Mouse (Mus musculus) forebrain, embryonic 10.5 days (tissue): ENCODE results near the gene Stk11ip. TPM values are rescaled to one million over a fixed set of nuclear protein-coding genes. Genes with fewer than 3 reads are reported as not detected.

Experiments
- DNase-seq: peaks from one replicate; pipeline ENCODE4 v3.0.0-alpha.2; 2017; ENCODE audit warnings: low spot score; ENCODE audit errors: extremely low spot score
- H3K27ac ChIP-seq: fragments of 300-500 bp; sonication (generic); 2 replicates; pipeline ENCODE4 v1.5.1; 2016; ENCODE audit warnings: mild to moderate bottlenecking
- H3K27me3 ChIP-seq: fragments of 300-500 bp; sonication (generic); 2 replicates; pipeline ENCODE4 v1.6.1; 2016; ENCODE audit warnings: mild to moderate bottlenecking; ENCODE audit not compliant: poor library complexity, severe bottlenecking
- H3K36me3 ChIP-seq: fragments of 300-500 bp; sonication (generic); replicated peaks from 2 replicates; pipeline ENCODE4 v1.6.1; 2016; ENCODE audit warnings: mild to moderate bottlenecking, moderate library complexity
- H3K4me1 ChIP-seq: fragments of 300-500 bp; sonication (generic); 2 replicates; pipeline ENCODE4 v1.6.1; 2016
- H3K4me3 ChIP-seq: fragments of 300-500 bp; sonication (generic); 2 replicates; pipeline ENCODE4 v1.5.1; 2016; ENCODE audit warnings: mild to moderate bottlenecking, moderate library complexity
- H3K9me3 ChIP-seq: fragments of 300-500 bp; sonication (generic); 2 replicates; pipeline ENCODE4 v1.6.1; 2016; ENCODE audit warnings: mild to moderate bottlenecking, moderate library complexity
- WGBS: fragments of 180-500 bp; shearing (Covaris S2); methylation state at CpG from one replicate; pipeline ENCODE4 v1.1.7; 2016; 5-methylcytosine and 5-hydroxymethylcytosine counted together
- polyA plus RNA-seq: library from polyadenylated mRNA; unstranded; fragments of >200 nt; fragmentation: Nextera tagmentation; extraction: Ambion mirVana; gene quantifications from 2 replicates; pipeline ENCODE4 v1.2.1, GENCODE M21; 2016

Stk11ip gene
- polyA plus RNA-seq, 1 experiment from 2014 or later = 33.2 TPM

GRCm38 (mm10) chr1:75490785-75491551 lies 30.4 kb upstream of the Stk11ip start:
- DNase-seq = no peak
- H3K27me3 ChIP-seq = peaks cover 94% of the 10 kb centered on the region
- 86% methylated on average over 34 of the region's 34 CpGs for WGBS
- no peaks in the 10 kb centered on the region for H3K9me3 ChIP-seq
- peaks cover 40% of the 10 kb centered on the region for H3K4me1 ChIP-seq
- no peak overlapping the region for H3K27ac ChIP-seq
- peaks cover 40% of the 10 kb centered on the region for H3K36me3 ChIP-seq
- H3K4me3 ChIP-seq = no peak overlapping the region

GRCm38 (mm10) chr1:75492579-75493170 lies 28.7 kb upstream of the Stk11ip start:
- H3K27me3 ChIP-seq = peaks cover 82% of the 10 kb centered on the region
- 32% methylated on average over 24 of the region's 24 CpGs for WGBS
- no peak overlapping the region for H3K4me3 ChIP-seq
- H3K4me1 ChIP-seq = peaks cover 24% of the 10 kb centered on the region
- H3K27ac ChIP-seq = no peak overlapping the region
- no peaks in the 10 kb centered on the region for H3K9me3 ChIP-seq
- no peak for DNase-seq
- peaks cover 57% of the 10 kb centered on the region for H3K36me3 ChIP-seq

DNA sequence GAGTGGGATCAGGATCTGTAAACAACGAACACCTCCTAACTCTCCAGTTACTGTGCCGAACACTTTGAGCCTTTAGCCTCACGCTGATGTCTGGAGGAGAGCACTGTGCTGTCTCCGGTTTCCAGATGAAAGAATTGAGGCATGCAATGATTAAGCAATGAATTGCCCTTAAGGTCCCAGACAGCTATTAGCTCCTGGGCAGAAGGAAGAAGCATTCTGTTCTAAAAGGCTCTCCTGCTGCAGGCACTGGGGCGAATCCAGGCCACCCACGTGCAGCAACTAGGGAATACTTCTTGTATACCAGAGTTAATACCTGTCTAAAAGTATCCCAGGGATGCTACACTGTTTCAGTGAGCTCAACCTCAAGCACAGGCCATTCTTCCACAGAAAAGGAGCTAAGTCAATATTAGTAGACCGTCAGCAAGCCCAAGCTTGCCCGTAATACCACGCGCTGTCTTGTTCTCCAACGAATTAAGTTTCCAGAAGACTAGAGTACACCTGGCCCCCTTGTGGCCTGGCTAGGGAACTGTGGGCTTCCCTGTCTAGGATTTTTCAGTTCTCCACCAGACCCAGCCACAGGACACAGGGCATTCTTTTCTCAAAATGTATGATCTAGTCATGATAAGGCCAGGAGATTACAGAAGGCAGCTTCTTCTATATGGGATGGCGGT lies 26.3 kb upstream of the Stk11ip start:
- peaks cover 15% of the 10 kb centered on the region for H3K4me1 ChIP-seq
- peak; percentile 62 for DNase-seq
- H3K9me3 ChIP-seq = no peaks in the 10 kb centered on the region
- H3K27me3 ChIP-seq = peaks cover 59% of the 10 kb centered on the region
- no peak overlapping the region for H3K27ac ChIP-seq
- H3K36me3 ChIP-seq = peaks cover 74% of the 10 kb centered on the region
- whole genome bisulfite sequencing = 58% methylated on average over 12 of the region's 12 CpGs
- H3K4me3 ChIP-seq = no peak overlapping the region

DNA sequence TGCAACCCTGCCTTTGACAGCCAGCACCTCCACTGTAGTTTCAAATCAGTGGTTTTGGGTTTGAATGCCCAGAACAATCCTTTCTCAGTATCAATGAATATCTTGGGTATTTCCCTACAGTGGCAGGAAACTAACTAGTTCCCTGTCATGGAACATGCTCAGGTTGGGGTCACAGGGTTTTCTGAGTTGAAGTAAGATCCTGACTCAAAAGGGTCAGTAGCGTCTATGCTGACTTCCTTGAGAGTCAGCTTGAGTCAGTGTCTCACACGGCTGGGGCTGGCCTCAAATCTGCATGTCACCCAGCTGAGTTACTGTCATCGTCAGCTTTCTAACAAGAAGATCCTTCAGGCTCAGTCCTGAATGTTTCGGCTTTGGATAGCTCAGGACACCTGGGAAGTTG lies 22.4 kb upstream of the Stk11ip start:
- H3K4me1 ChIP-seq = peaks cover 15% of the 10 kb centered on the region
- peaks cover 31% of the 10 kb centered on the region for H3K27me3 ChIP-seq
- H3K4me3 ChIP-seq = no peak overlapping the region
- H3K36me3 ChIP-seq = peaks cover 85% of the 10 kb centered on the region
- no peak for DNase-seq
- 90% methylated on average over 4 of the region's 4 CpGs for WGBS
- H3K27ac ChIP-seq = no peak overlapping the region
- no peaks in the 10 kb centered on the region for H3K9me3 ChIP-seq

DNA sequence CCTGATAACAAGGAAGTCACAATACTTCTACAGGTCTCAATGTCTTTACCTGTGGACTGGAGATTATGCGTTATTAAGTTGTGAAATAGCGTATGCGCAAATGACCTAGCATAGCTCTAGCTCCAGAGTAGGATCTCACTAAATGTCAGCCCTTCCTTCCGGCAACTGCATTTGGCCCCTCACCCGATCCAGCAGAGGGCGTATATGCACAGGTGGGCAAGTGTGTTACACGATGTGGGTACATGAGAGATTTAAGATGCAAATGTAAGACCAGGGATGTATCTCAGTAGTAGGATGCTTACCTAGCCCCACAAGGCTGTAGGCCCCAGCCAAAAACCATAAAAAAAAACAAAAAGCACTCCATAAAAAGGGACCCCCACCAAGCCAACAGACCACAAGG lies 21.9 kb upstream of the Stk11ip start:
- DNase-seq = no peak
- 87% methylated on average over 7 of the region's 7 CpGs for WGBS
- no peak overlapping the region for H3K27ac ChIP-seq
- H3K4me3 ChIP-seq = no peak overlapping the region
- peaks cover 86% of the 10 kb centered on the region for H3K36me3 ChIP-seq
- H3K9me3 ChIP-seq = no peaks in the 10 kb centered on the region
- H3K27me3 ChIP-seq = peaks cover 36% of the 10 kb centered on the region
- peaks cover 20% of the 10 kb centered on the region for H3K4me1 ChIP-seq

DNA sequence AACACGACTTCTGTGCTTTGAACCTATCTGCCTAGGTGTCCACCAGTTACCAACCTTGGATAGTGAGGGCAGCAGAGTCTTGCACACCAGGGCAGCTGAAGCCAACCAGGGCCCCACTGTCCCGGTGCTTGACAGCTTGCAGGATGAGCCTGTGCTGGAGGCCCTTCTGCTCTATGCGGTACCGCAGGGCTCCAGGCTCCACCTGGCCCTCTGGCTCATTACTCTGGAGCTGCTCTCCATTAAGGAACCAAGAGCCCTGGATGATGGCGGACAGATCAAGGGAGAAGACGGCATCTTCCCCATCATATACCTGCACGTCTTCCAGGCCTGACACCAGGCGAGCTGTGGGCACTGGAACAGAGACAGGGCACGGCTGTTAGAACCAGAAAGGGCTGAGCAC lies 19.4 kb upstream of the Stk11ip start:
- Histone ChIP-seq H3K4me3 (no peak overlapping the region), H3K4me1 (peaks cover 38% of the 10 kb centered on the region), H3K36me3 (peaks cover 72% of the 10 kb centered on the region), H3K27me3 (peaks cover 41% of the 10 kb centered on the region), H3K27ac (no peak overlapping the region), H3K9me3 (no peaks in the 10 kb centered on the region)
- WGBS = 95% methylated on average over 9 of the region's 9 CpGs
- DNase-seq = no peak

DNA sequence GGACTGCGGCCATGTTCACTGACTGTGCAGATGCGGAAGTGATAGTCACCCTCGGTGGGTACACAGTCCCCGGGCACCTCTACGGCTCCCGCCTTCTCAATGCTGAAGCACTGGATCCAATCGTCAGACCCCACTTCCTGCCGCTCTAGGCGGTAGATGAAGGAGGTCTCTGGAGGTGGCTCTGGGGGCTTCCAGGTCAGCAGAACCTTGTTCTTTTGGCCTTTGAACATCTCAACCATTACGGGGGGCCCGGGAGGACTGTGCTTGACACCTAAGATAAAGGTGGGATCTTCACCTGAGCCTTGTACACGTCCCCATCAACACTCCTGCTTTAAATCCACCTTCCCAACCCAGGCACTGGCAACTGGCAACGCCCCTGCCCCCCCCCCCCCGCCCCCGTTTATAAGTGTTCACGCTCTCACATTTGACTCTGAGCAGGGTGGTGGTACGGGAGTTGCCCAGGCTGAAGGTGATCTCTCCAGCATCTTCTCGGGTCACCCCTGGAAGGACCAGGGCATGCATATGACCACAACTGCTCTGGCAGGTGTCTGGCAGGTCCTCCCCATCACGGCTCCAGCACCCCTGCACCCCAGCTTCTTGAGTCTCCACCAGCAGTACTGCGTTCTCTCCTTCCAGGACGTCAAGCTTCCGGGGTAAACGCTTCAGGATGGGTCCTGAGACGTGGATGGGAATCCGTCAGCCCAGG lies 18.2 kb upstream of the Stk11ip start:
- H3K27me3 ChIP-seq = peaks cover 50% of the 10 kb centered on the region
- peaks cover 50% of the 10 kb centered on the region for H3K4me1 ChIP-seq
- WGBS = 87% methylated on average over 25 of the region's 25 CpGs
- DNase-seq = no peak
- H3K27ac ChIP-seq = no peak overlapping the region
- H3K4me3 ChIP-seq = no peak overlapping the region
- H3K36me3 ChIP-seq = peaks cover 60% of the 10 kb centered on the region
- H3K9me3 ChIP-seq = no peaks in the 10 kb centered on the region

DNA sequence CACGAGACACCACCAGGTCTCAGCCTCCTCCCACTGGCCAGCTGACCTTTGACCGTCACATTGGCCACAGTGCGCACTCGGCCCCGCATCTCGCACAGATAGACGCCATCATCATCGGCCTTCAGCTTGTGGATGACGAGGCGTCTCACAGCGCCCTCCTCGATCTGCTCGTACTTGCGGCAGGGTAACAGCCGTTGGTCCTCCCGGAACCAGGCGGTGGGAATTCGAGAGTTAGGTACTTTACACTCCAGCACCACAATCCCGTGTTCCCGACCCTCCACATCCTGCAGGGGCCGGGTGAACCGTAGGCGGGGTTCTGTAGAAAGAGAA lies 17.7 kb upstream of the Stk11ip start:
- Histone ChIP-seq H3K4me3 (no peak overlapping the region; the same call in 1 of the 2 replicates), H3K27me3 (peaks cover 50% of the 10 kb centered on the region), H3K9me3 (no peaks in the 10 kb centered on the region), H3K4me1 (peaks cover 53% of the 10 kb centered on the region), H3K27ac (no peak overlapping the region), H3K36me3 (peaks cover 54% of the 10 kb centered on the region)
- 67% methylated on average over 23 of the region's 23 CpGs for WGBS
- DNase-seq = no peak

- no peak for DNase-seq
- Histone ChIP-seq H3K4me1 (peaks cover 56% of the 10 kb centered on the region), H3K4me3 (peak overlapping the region; percentile 90), H3K9me3 (no peaks in the 10 kb centered on the region), H3K36me3 (peaks cover 46% of the 10 kb centered on the region), H3K27me3 (peaks cover 58% of the 10 kb centered on the region), H3K27ac (no peak overlapping the region)
- WGBS = 68% methylated on average over 9 of the region's 9 CpGs
Observed at GRCm38 (mm10) chr1:75504256-75505045, 16.9 kb upstream of the Stk11ip start.

GRCm38 (mm10) chr1:75505159-75505955 lies 16.0 kb upstream of the Stk11ip start:
- H3K4me3 ChIP-seq = peak overlapping the region; percentile 90
- peaks cover 64% of the 10 kb centered on the region for H3K4me1 ChIP-seq
- peak; percentile 65 for DNase-seq
- no peaks in the 10 kb centered on the region for H3K9me3 ChIP-seq
- H3K27ac ChIP-seq = peak overlapping the region; percentile 98
- peaks cover 67% of the 10 kb centered on the region for H3K27me3 ChIP-seq
- under 1% methylated on average over 84 of the region's 84 CpGs for WGBS
- peaks cover 37% of the 10 kb centered on the region for H3K36me3 ChIP-seq

DNA sequence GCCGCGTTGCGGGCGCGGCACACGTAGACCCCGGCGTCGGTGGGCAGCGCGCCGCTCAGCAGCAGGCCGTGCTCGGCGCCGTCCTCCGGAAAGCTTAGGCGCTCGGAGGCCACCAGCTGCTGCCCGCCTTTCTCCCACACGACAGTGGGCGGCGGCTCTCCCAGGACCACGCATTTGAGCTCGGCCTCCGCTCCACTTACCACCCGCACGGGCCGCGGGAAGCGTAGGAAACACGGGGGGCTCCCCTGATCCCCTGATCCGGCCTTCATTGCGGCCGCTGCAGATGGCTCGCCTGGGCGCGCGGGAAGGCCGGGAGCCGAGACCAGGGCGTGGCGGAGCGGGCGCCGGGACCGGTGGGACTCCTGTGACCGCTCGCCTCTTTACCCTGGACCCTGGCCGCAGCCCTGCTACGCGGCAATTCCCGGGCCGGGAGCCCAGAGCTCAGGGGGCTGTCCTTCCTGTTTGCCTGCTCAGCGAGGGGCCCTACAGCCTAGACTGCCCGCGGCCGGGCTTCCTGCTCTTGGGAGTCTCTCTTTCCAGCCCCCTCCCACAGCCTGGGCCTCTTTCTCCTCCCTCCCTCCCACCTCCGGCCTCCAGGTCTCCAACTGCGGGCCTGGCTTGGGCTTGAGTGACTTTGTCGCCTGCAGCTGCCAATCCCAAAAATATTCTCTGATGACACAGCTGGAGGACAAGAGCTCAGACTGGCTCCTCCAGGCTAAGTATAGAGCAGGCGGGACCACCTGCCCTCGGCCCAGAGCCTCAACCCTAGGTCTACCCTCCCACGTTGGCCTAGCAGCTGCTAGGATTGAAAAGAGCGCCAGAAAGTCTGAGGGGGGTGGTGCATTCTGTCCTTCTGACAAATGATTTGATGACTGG lies 15.1 kb upstream of the Stk11ip start, which contains the start of gene Obsl1:
Gene Obsl1 (minus strand): TSS at position 497 of the 876 bp plus-strand sequence.
- peaks cover 67% of the 10 kb centered on the region for H3K27me3 ChIP-seq
- peaks cover 72% of the 10 kb centered on the region for H3K4me1 ChIP-seq
- peak within 1 kb of the TSS; percentile 98 for H3K27ac ChIP-seq
- peaks cover 29% of the 10 kb centered on the region for H3K36me3 ChIP-seq
- DNase-seq = peak; percentile 80
- H3K4me3 ChIP-seq = peak within 1 kb of the TSS; percentile 90
- H3K9me3 ChIP-seq = no peaks in the 10 kb centered on the region
- under 1% methylated on average over 65 of the region's 65 CpGs for WGBS
